Mouse (Mus musculus) kidney, adult 11 months (tissue): Measurements from ENCODE around the gene Serinc4.
A peak's percentile ranks its signal among the peaks of the same experiment; 100 is the strongest.

ENCODE experiments used
- DNase-seq: peaks from one replicate; pipeline ENCODE4 v3.0.0; 2022

The Serinc4 gene

GRCm38 (mm10) chr2:121447006-121447405 is 9.6 kb downstream of the Serinc4 start:
- no peak for DNase-seq

- DNase-seq = no peak
These were observed 10.1 kb downstream of the Serinc4 start for GRCm38 (mm10) chr2:121446506-121446905.

- no peak for DNase-seq
These were observed 11.5 kb downstream of the Serinc4 start for GRCm38 (mm10) chr2:121445117-121445516.

GRCm38 (mm10) chr2:121444178-121444577 is 12.4 kb downstream of the Serinc4 start, which contains the start of gene Ell3:
Ell3 (minus strand) TSS chr2:121444278.
- no peak for DNase-seq

- DNase-seq = no peak
These were observed 13.6 kb downstream of the Serinc4 start for GRCm38 (mm10) chr2:121443068-121443349.

- DNase-seq = peak; percentile 82
These were observed 14.1 kb downstream of the Serinc4 start for GRCm38 (mm10) chr2:121442259-121443067.

- DNase-seq = no peak
These were observed 14.8 kb downstream of the Serinc4 start for GRCm38 (mm10) chr2:121441800-121442199.

GRCm38 (mm10) chr2:121440834-121441605 is 15.6 kb downstream of the Serinc4 start:
- no peak for DNase-seq

- peak; percentile 82 for DNase-seq
These were observed 16.8 kb downstream of the Serinc4 start for GRCm38 (mm10) chr2:121439746-121440145.

- no peak for DNase-seq
These were observed 21.7 kb downstream of the Serinc4 start for GRCm38 (mm10) chr2:121434854-121435253.

- DNase-seq = no peak
These were observed 30.7 kb downstream of the Serinc4 start for GRCm38 (mm10) chr2:121425890-121426289.

GRCm38 (mm10) chr2:121423166-121423565 is 33.4 kb downstream of the Serinc4 start:
- DNase-seq = no peak

- DNase-seq = no peak
These were observed 38.1 kb downstream of the Serinc4 start for GRCm38 (mm10) chr2:121418476-121418875.

- DNase-seq = no peak
These were observed 40.2 kb downstream of the Serinc4 start for GRCm38 (mm10) chr2:121416356-121416755.

GRCm38 (mm10) chr2:121415591-121415990 is 41.0 kb downstream of the Serinc4 start:
- no peak for DNase-seq

GRCm38 (mm10) chr2:121415103-121415502 is 41.5 kb downstream of the Serinc4 start:
- DNase-seq = no peak

GRCm38 (mm10) chr2:121414139-121414685 is 42.4 kb downstream of the Serinc4 start:
- DNase-seq = peak; percentile 37

GRCm38 (mm10) chr2:121413387-121414042 is 43.1 kb downstream of the Serinc4 start, which contains the start of the genes Pdia3 and Catsper2:
Pdia3 (plus strand) TSS chr2:121413775.
Catsper2 (minus strand) TSS chr2:121413792.
- DNase-seq = peak; percentile 96

GRCm38 (mm10) chr2:121412843-121413386 is 43.7 kb downstream of the Serinc4 start:
- no peak for DNase-seq

GRCm38 (mm10) chr2:121408160-121408559 is 48.4 kb downstream of the Serinc4 start:
- no peak for DNase-seq

- DNase-seq = no peak
These were observed 53.3 kb downstream of the Serinc4 start for GRCm38 (mm10) chr2:121403296-121403695.

GRCm38 (mm10) chr2:121396624-121397023 is 60.0 kb downstream of the Serinc4 start:
- DNase-seq = peak; percentile 32
